Mouse (Mus musculus) CH12.LX (cell line): Measurements from ENCODE around the gene Olfr718-ps1. TPM values are rescaled to one million over a fixed set of nuclear protein-coding genes. Genes with fewer than 3 reads are reported as not detected.

Source experiments
- DNase-seq: peaks from one replicate; pipeline ENCODE4 v3.0.0-alpha.2; 2013; ENCODE audit errors: extremely low read depth
- H3K27ac ChIP-seq: 2 replicates; pipeline ENCODE4 v1.5.1; 2012; ENCODE audit warnings: low read depth, mild to moderate bottlenecking, control low read depth, moderate library complexity; ENCODE audit not compliant: insufficient read depth
- H3K27me3 ChIP-seq: replicated peaks from 2 replicates; pipeline ENCODE3; 2012; ENCODE audit warnings: inconsistent platforms
- H3K36me3 ChIP-seq, 2 experiments: replicated peaks in 1 of 2; 2 replicates each; pipeline versions ENCODE3 to v1.6.1; 2012; ENCODE audit warnings: inconsistent platforms in 1 of 2, low read length in 1 of 2, mild to moderate bottlenecking in 1 of 2, mixed read lengths in 1 of 2, moderate library complexity in 1 of 2; ENCODE audit not compliant: control insufficient read depth in 1 of 2, insufficient read depth in 1 of 2
- H3K4me1 ChIP-seq, 2 experiments: 2 replicates each; pipeline ENCODE4 v1.6.1; 2012; ENCODE audit warnings: inconsistent platforms in 1 of 2, moderate library complexity in 1 of 2; ENCODE audit not compliant: insufficient read depth in 2 of 2, control insufficient read depth in 1 of 2
- H3K4me2 ChIP-seq: 2 replicates; pipeline ENCODE4 v1.6.1; 2012; ENCODE audit warnings: low read depth, mild to moderate bottlenecking, control low read depth; ENCODE audit not compliant: poor library complexity, insufficient read depth, severe bottlenecking
- H3K4me3 ChIP-seq, 3 experiments: fragments of 150-350 bp in 1 of 3; sonication (generic) in 1 of 3; replicated peaks in 1 of 3; 2 replicates each; pipeline versions ENCODE3 to v1.5.1; 2011 to 2012; ENCODE audit warnings: low read depth in 2 of 3, low read length in 2 of 3, mild to moderate bottlenecking in 2 of 3, moderate library complexity in 2 of 3, control low read depth in 1 of 3, improper control_type of control experiment in 1 of 3, inconsistent platforms in 1 of 3, mixed read lengths in 1 of 3; ENCODE audit not compliant: poor library complexity in 1 of 3
- H3K79me2 ChIP-seq: replicated peaks from 2 replicates; pipeline ENCODE4 v1.6.1; 2012; ENCODE audit warnings: mild to moderate bottlenecking, moderate library complexity; ENCODE audit not compliant: control insufficient read depth, poor library complexity, insufficient read depth, severe bottlenecking; ENCODE audit errors: extremely low read depth
- H3K9ac ChIP-seq: 2 replicates; pipeline ENCODE4 v1.6.1; 2012; ENCODE audit warnings: low read depth, mild to moderate bottlenecking, control low read depth, moderate library complexity; ENCODE audit not compliant: insufficient read depth
- H3K9me3 ChIP-seq: replicated peaks from 2 replicates; pipeline ENCODE3; 2012; ENCODE audit warnings: low read length, inconsistent platforms, mixed read lengths
- CHD2 ChIP-seq: IDR thresholded peaks from 2 replicates; pipeline ENCODE4 v1.6.1; 2011; ENCODE audit warnings: low read length, improper control_type of control experiment
- CTCF ChIP-seq, 2 experiments: IDR thresholded peaks in 1 of 2; conservative IDR thresholded peaks in 1 of 2; 2 replicates each; pipeline ENCODE4 v1.5.1; 2011 to 2012; ENCODE audit warnings: low read depth in 2 of 2, low read length in 2 of 2, improper control_type of control experiment in 1 of 2, inconsistent platforms in 1 of 2, mild to moderate bottlenecking in 1 of 2, moderate library complexity in 1 of 2
- ELF1 ChIP-seq: IDR thresholded peaks from 2 replicates; pipeline ENCODE4 v1.6.1; 2014; ENCODE audit warnings: low read depth, mild to moderate bottlenecking, inconsistent platforms, low read length, improper control_type of control experiment
- ETS1 ChIP-seq: conservative IDR thresholded peaks from 2 replicates; pipeline ENCODE4 v1.6.1; 2012; ENCODE audit warnings: low read depth, mild to moderate bottlenecking, inconsistent platforms, low read length, improper control_type of control experiment, moderate library complexity
- HCFC1 ChIP-seq: IDR thresholded peaks from 2 replicates; pipeline ENCODE4 v1.6.1; 2012; ENCODE audit warnings: low read depth, mild to moderate bottlenecking, inconsistent platforms, low read length, improper control_type of control experiment
- IRF4 ChIP-seq: IDR thresholded peaks from 2 replicates; pipeline ENCODE4 v1.6.1; 2014; ENCODE audit warnings: low read depth, mild to moderate bottlenecking, inconsistent platforms, low read length, improper control_type of control experiment
- MAZ ChIP-seq: IDR thresholded peaks from 2 replicates; pipeline ENCODE4 v1.6.1; 2012; ENCODE audit warnings: low read depth, mild to moderate bottlenecking, inconsistent platforms, low read length, improper control_type of control experiment, moderate library complexity
- MXI1 ChIP-seq: IDR thresholded peaks from 2 replicates; pipeline ENCODE4 v1.6.1; 2011; ENCODE audit warnings: mild to moderate bottlenecking, low read depth, low read length, improper control_type of control experiment
- MYC ChIP-seq: IDR thresholded peaks from 2 replicates; pipeline ENCODE4 v1.6.1; 2011; ENCODE audit warnings: low read depth, mild to moderate bottlenecking, improper control_type of control experiment, low read length
- NELFE ChIP-seq: IDR thresholded peaks from 2 replicates; pipeline ENCODE4 v1.6.1; 2011; ENCODE audit warnings: low read depth, low read length, improper control_type of control experiment
- NRF1 ChIP-seq: IDR thresholded peaks from 2 replicates; pipeline ENCODE4 v1.6.1; 2014; ENCODE audit warnings: low read depth, mild to moderate bottlenecking, inconsistent platforms, low read length, improper control_type of control experiment, moderate library complexity
- RAD21 ChIP-seq: IDR thresholded peaks from 2 replicates; pipeline ENCODE4 v1.6.1; 2011; ENCODE audit warnings: low read depth, mild to moderate bottlenecking, low read length, improper control_type of control experiment, moderate library complexity
- RCOR1 ChIP-seq: conservative IDR thresholded peaks from 2 replicates; pipeline ENCODE4 v1.6.1; 2012; ENCODE audit warnings: low read depth, mild to moderate bottlenecking, inconsistent platforms, low read length, improper control_type of control experiment
- TBP ChIP-seq: conservative IDR thresholded peaks from 2 replicates; pipeline ENCODE4 v1.6.1; 2011; ENCODE audit warnings: low read depth, low read length, improper control_type of control experiment
- UBTF ChIP-seq: IDR thresholded peaks from 2 replicates; pipeline ENCODE4 v1.6.1; 2012; ENCODE audit warnings: low read depth, mild to moderate bottlenecking, inconsistent platforms, low read length, improper control_type of control experiment, moderate library complexity
- USF1 ChIP-seq: IDR thresholded peaks from 2 replicates; pipeline ENCODE4 v1.6.1; 2014; ENCODE audit warnings: low read depth, mild to moderate bottlenecking, inconsistent platforms, low read length, improper control_type of control experiment
- dilution Hi-C: fragments of 300-500 bp; cut with MboI; formaldehyde crosslinking; loops from 2 replicates; pipeline ENCODE4 v1.14.3; 2020; ENCODE audit warnings: low sequenced_read_pairs; ENCODE audit not compliant: extremely low pct_unique_long_range_greater_than_20kb, extremely low pct_ligation_motif_present
- in situ Hi-C: fragments of 300-500 bp; cut with MboI; formaldehyde crosslinking; loops from 3 replicates; pipeline ENCODE4 v1.14.3; 2019; ENCODE audit warnings: low sequenced_read_pairs, low pct_ligation_motif_present, low pct_unique_long_range_greater_than_20kb, mixed read lengths
- polyA plus RNA-seq: library from polyadenylated mRNA; unstranded; fragments of >175 nt; gene quantifications from 2 replicates; pipeline ENCODE4 v1.2.1, GENCODE M21; 2012; ENCODE audit warnings: low read depth; ENCODE audit not compliant: insufficient read length
- total RNA-seq, 2 experiments: library from RNA; depleted of rRNA; stranded (reverse); fragments of 300-350 nt in 1 of 2; fragments of >200 nt in 1 of 2; gene quantifications; 2 replicates each; pipeline ENCODE4 v1.2.3; 2012 to 2014

Olfr718-ps1 gene
- total and polyA plus RNA-seq, 3 experiments: not detected

DNA sequence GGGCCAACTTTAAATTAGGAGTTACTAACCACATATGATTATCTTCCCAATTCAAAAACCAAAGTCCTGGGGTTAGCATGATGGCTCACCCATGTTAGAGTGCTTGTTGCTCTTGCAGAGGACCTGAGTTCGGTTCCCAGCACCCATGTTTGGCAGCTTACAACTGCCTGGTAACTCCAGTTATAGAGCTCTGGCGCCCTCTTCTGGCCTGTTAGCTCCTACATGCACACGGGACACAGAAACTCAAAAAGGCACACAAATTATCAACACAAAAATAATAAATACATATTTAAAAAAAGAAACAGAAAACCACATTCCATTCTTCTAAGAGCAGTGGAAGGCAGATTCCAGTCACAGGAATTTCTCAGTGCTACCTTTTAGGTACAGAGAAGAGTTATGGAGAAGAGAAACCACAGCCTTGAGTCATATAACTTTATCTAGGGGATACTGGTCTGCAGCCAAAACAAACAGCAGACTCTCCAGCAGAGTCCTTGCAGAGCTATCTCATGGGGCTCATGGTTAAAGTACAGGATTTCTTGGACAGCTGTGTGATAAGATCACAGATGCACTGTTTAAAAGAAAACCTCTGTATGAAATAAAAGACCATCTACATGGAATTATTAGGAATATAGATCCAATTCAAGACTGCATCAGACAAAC is 30.3 kb upstream of the Olfr718-ps1 start:
- in situ Hi-C loops: no loop called here

DNA sequence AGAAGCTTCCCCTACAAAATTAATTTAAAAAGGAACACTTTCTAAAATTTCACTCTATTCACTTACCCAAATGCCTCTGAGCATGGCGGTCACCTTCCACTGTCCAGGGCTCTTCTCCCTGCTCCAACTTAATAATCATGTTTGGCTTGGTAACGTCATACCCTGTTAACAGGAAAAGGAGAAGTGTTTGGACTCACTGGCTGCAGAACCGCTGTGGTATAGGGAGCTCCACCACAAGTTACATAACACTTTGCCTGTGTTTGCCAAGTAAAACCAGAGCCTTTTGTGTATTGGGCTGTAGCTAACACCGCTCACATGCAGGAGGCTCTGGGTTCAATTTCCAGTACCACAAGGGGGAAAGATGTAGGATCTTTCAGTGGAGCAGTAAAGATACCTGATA is 28.6 kb upstream of the Olfr718-ps1 start:
- H3K36me3 ChIP-seq: peaks cover 48 to 77% of the 10 kb centered on the region in 2 experiments
- dilution Hi-C loops: no loop called here

More for the DNA sequence above, 30.3 kb upstream of the Olfr718-ps1 start:
- H3K9me3 ChIP-seq: peaks cover 15% of the 10 kb centered on the region
- TF ChIP-seq ETS1: no peak
- TF ChIP-seq CTCF (conservative IDR thresholded peaks at IDR 0.05 in 1 of 2, IDR thresholded peaks at IDR 0.05 in 1 of 2; ENCODE audit: low read depth in 2 of 2, low read length in 2 of 2): peak in 1 of 2 experiments; percentile 16; a peak in 2 of 4 replicates
- H3K27ac ChIP-seq: no peak overlapping the region
- no peak overlapping the region for H3K4me2 ChIP-seq
- DNase-seq: no peak
- H3K4me1 ChIP-seq: peaks cover 0 to 12% of the 10 kb centered on the region in 2 experiments; a peak in 2 of 4 replicates
- H3K36me3 ChIP-seq: peaks cover 48 to 61% of the 10 kb centered on the region in 2 experiments
- dilution Hi-C loops: no loop called here
- no peak overlapping the region for H3K9ac ChIP-seq
- no peaks in the 10 kb centered on the region; the same call in 1 of the 2 replicates for H3K79me2 ChIP-seq
- H3K4me3 ChIP-seq: no peak overlapping the region
- H3K27me3 ChIP-seq: no peaks in the 10 kb centered on the region

DNA sequence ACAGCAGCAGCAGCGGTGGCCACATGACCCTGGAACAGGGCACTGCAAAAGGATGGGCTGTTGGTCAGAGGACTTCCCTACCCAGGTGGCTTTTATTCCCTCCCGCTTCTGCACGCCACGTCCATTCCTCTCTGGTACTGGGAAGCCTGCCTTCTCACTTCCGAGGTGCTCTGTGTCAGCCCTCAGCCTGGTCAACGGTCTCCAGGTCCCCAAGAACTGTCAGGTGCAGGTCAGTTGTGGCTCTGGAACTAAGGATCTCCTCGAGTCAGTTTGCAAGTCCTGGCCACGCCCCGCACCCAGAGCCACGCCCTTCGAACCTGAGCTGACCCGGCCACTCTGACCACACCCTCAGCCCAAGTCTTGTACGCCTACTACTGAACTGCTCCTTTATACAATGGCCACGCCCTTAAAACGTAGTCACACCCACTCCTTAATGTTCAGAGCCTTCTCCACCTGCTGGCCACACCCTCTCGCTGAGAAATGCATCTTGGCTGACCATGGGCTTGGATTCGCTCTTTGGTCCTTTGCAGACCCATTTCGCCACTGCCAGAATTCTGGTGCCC is 18.2 kb upstream of the Olfr718-ps1 start:
- Histone ChIP-seq H3K27me3 (peaks cover 1% of the 10 kb centered on the region), H3K4me1 (peaks cover 0 to 8% of the 10 kb centered on the region in 2 experiments; a peak in 2 of 4 replicates), H3K79me2 (no peaks in the 10 kb centered on the region), H3K36me3 (no peaks in the 10 kb centered on the region), H3K4me2 (peak overlapping the region; percentile 59), H3K4me3 (peak overlapping the region in 2 of 3 experiments; percentile 34 to 47), H3K9ac (no peak overlapping the region), H3K27ac (no peak overlapping the region), H3K9me3 (no peaks in the 10 kb centered on the region)
- TF ChIP-seq NRF1 (no peak), RAD21 (no peak), RCOR1 (no peak), ELF1 (no peak)
- dilution Hi-C loops (no loop called here), in situ Hi-C loops (no loop called here)
- peak; percentile 38 for DNase-seq

More for the DNA sequence above, 28.6 kb upstream of the Olfr718-ps1 start:
- DNase-seq: no peak
- no peak overlapping the region for H3K4me2 ChIP-seq
- peaks cover 15% of the 10 kb centered on the region for H3K9me3 ChIP-seq
- in situ Hi-C loops: no loop called here
- no peaks in the 10 kb centered on the region; the same call in 1 of the 2 replicates for H3K79me2 ChIP-seq
- TF ChIP-seq IRF4 (no peak), USF1 (no peak), RCOR1 (no peak), MXI1 (no peak), UBTF (no peak), MYC (no peak), TBP (no peak), HCFC1 (no peak), MAZ (no peak), ELF1 (no peak), CHD2 (no peak), ETS1 (no peak), NRF1 (no peak), NELFE (no peak)
- no peak overlapping the region for H3K4me3 ChIP-seq
- H3K27ac ChIP-seq: no peak overlapping the region
- H3K27me3 ChIP-seq: no peaks in the 10 kb centered on the region
- no peak overlapping the region for H3K9ac ChIP-seq
- H3K4me1 ChIP-seq: peaks cover 0 to 12% of the 10 kb centered on the region in 2 experiments; a peak in 2 of 4 replicates
